Mouse (Mus musculus) stomach, embryonic 15.5 days (tissue): ENCODE measurements at regions not wholly inside any gene's neighbourhood (a gene's known extent, or its start where the extent isn't known, plus 50 kb on each side); places are given as distances from the start of the nearest gene placed in this dataset.

Experiments
- ATAC-seq: fragments of 200-750 bp; cut with Nextera tagmentation; 2 replicates; pipeline ENCODE4 v1.8.0; 2017; ENCODE audit warnings: low read depth, moderate number of reproducible peaks, moderate TSS enrichment; ENCODE audit not compliant: insufficient read depth, low FRiP score
- H3K27ac ChIP-seq: fragments of 300-500 bp; sonication (generic); 2 replicates; pipeline ENCODE4 v1.5.1; 2015; ENCODE audit warnings: mild to moderate bottlenecking, inconsistent platforms
- H3K27me3 ChIP-seq: fragments of 300-500 bp; sonication (generic); replicated peaks from 2 replicates; pipeline ENCODE4 v1.6.1; 2015; ENCODE audit warnings: inconsistent platforms
- H3K36me3 ChIP-seq: fragments of 300-500 bp; sonication (generic); 2 replicates; pipeline ENCODE4 v1.6.1; 2015; ENCODE audit warnings: inconsistent platforms
- H3K4me1 ChIP-seq: fragments of 300-500 bp; sonication (generic); 2 replicates; pipeline ENCODE4 v1.6.1; 2015; ENCODE audit warnings: inconsistent platforms
- H3K4me2 ChIP-seq: fragments of 300-500 bp; sonication (generic); 2 replicates; pipeline ENCODE4 v1.6.1; 2015; ENCODE audit warnings: mild to moderate bottlenecking, inconsistent platforms
- H3K4me3 ChIP-seq: fragments of 300-500 bp; sonication (generic); replicated peaks from 2 replicates; pipeline ENCODE4 v1.5.1; 2015; ENCODE audit warnings: inconsistent platforms
- H3K9ac ChIP-seq: fragments of 300-500 bp; sonication (generic); 2 replicates; pipeline ENCODE4 v1.6.1; 2015; ENCODE audit warnings: inconsistent platforms
- H3K9me3 ChIP-seq: fragments of 300-500 bp; sonication (generic); 2 replicates; pipeline ENCODE4 v1.6.1; 2016; ENCODE audit warnings: inconsistent platforms
- whole genome bisulfite sequencing: fragments of 180-500 bp; shearing (Covaris S2); methylation state at CpG from one replicate; pipeline ENCODE4 v1.1.7; 2015; 5-methylcytosine and 5-hydroxymethylcytosine counted together

- H3K4me1 ChIP-seq, result peaks cover 3% of the 10 kb centered on the region; the same call in 1 of the 2 replicates
- no peak overlapping the region for H3K4me2 ChIP-seq
- H3K27ac ChIP-seq, result no peak overlapping the region
- WGBS, result 50% methylated on average over 6 of the region's 6 CpGs
- H3K9ac ChIP-seq, result no peak overlapping the region
- H3K4me3 ChIP-seq, result no peak overlapping the region
- H3K36me3 ChIP-seq, result no peaks in the 10 kb centered on the region
- H3K27me3 ChIP-seq, result no peaks in the 10 kb centered on the region
- ATAC-seq, result no peak
- H3K9me3 ChIP-seq, result no peaks in the 10 kb centered on the region
Observed at GRCm38 (mm10) chr6:51708011-51708410, 184.3 kb downstream of the Snx10 start.

GRCm38 (mm10) chr6:51708668-51709339 is 185.1 kb downstream of the Snx10 start:
- H3K27me3 ChIP-seq, result no peaks in the 10 kb centered on the region
- no peak overlapping the region for H3K4me3 ChIP-seq
- H3K36me3 ChIP-seq, result no peaks in the 10 kb centered on the region
- no peak overlapping the region for H3K27ac ChIP-seq
- no peak for ATAC-seq
- no peaks in the 10 kb centered on the region for H3K9me3 ChIP-seq
- peaks cover 3% of the 10 kb centered on the region; the same call in 1 of the 2 replicates for H3K4me1 ChIP-seq
- WGBS, result 52% methylated on average over 9 of the region's 9 CpGs
- no peak overlapping the region for H3K4me2 ChIP-seq
- no peak overlapping the region for H3K9ac ChIP-seq

GRCm38 (mm10) chr6:51709340-51710067 is 185.8 kb downstream of the Snx10 start:
- Histone ChIP-seq H3K9ac (no peak overlapping the region), H3K36me3 (no peaks in the 10 kb centered on the region), H3K9me3 (no peaks in the 10 kb centered on the region), H3K27me3 (no peaks in the 10 kb centered on the region), H3K4me3 (no peak overlapping the region), H3K4me1 (peaks cover 3% of the 10 kb centered on the region; the same call in 1 of the 2 replicates), H3K27ac (no peak overlapping the region), H3K4me2 (no peak overlapping the region)
- WGBS, result 40% methylated on average over 11 of the region's 11 CpGs
- ATAC-seq, result no peak

GRCm38 (mm10) chr6:51710153-51710552 is 186.5 kb downstream of the Snx10 start:
- H3K36me3 ChIP-seq, result no peaks in the 10 kb centered on the region
- no peak overlapping the region for H3K4me3 ChIP-seq
- no peak overlapping the region for H3K27ac ChIP-seq
- no peaks in the 10 kb centered on the region for H3K27me3 ChIP-seq
- no peak for ATAC-seq
- no peaks in the 10 kb centered on the region for H3K9me3 ChIP-seq
- H3K4me1 ChIP-seq, result peaks cover 3% of the 10 kb centered on the region; the same call in 1 of the 2 replicates
- H3K9ac ChIP-seq, result no peak overlapping the region
- H3K4me2 ChIP-seq, result no peak overlapping the region
- 68% methylated on average over 5 of the region's 5 CpGs for WGBS

GRCm38 (mm10) chr6:51710926-51711615 is 187.4 kb downstream of the Snx10 start:
- Histone ChIP-seq H3K36me3 (no peaks in the 10 kb centered on the region), H3K4me3 (no peak overlapping the region), H3K9ac (no peak overlapping the region), H3K4me2 (no peak overlapping the region), H3K27me3 (no peaks in the 10 kb centered on the region), H3K9me3 (no peaks in the 10 kb centered on the region), H3K4me1 (peaks cover 3% of the 10 kb centered on the region; the same call in 1 of the 2 replicates), H3K27ac (no peak overlapping the region)
- 74% methylated on average over 15 of the region's 15 CpGs for WGBS
- no peak for ATAC-seq

- Histone ChIP-seq H3K27ac (no peak overlapping the region), H3K9ac (no peak overlapping the region), H3K4me1 (peaks cover 3% of the 10 kb centered on the region; the same call in 1 of the 2 replicates), H3K27me3 (no peaks in the 10 kb centered on the region), H3K4me3 (no peak overlapping the region), H3K36me3 (no peaks in the 10 kb centered on the region), H3K9me3 (no peaks in the 10 kb centered on the region), H3K4me2 (no peak overlapping the region)
- WGBS, result 82% methylated on average over 7 of the region's 7 CpGs
- ATAC-seq, result no peak
Observed at GRCm38 (mm10) chr6:51711616-51711970, 187.9 kb downstream of the Snx10 start.

- WGBS, result 35% methylated on average over 8 of the region's 8 CpGs
- Histone ChIP-seq H3K27ac (no peak overlapping the region), H3K4me2 (no peak overlapping the region), H3K36me3 (no peaks in the 10 kb centered on the region), H3K4me3 (no peak overlapping the region), H3K9me3 (no peaks in the 10 kb centered on the region), H3K9ac (no peak overlapping the region), H3K27me3 (no peaks in the 10 kb centered on the region), H3K4me1 (no peaks in the 10 kb centered on the region; the same call in 1 of the 2 replicates)
- ATAC-seq, result no peak
Observed at GRCm38 (mm10) chr6:51715158-51715840, 191.6 kb downstream of the Snx10 start.

- 53% methylated on average over 7 of the region's 7 CpGs for WGBS
- H3K4me2 ChIP-seq, result no peak overlapping the region
- ATAC-seq, result no peak
Observed at GRCm38 (mm10) chr6:51717386-51717785, 193.7 kb downstream of the Snx10 start.

GRCm38 (mm10) chr6:51720705-51721104 is 197.0 kb downstream of the Snx10 start:
- Histone ChIP-seq H3K27ac (no peak overlapping the region), H3K4me2 (no peak overlapping the region)
- 54% methylated on average over 7 of the region's 7 CpGs for WGBS

More at GRCm38 (mm10) chr6:51717386-51717785, 193.7 kb downstream of the Snx10 start:
- Histone ChIP-seq H3K27me3 (no peaks in the 10 kb centered on the region), H3K27ac (no peak overlapping the region), H3K9me3 (no peaks in the 10 kb centered on the region), H3K4me1 (no peaks in the 10 kb centered on the region), H3K36me3 (no peaks in the 10 kb centered on the region), H3K4me3 (no peak overlapping the region), H3K9ac (no peak overlapping the region)

GRCm38 (mm10) chr6:51723053-51723452 is 199.4 kb downstream of the Snx10 start:
- no peaks in the 10 kb centered on the region for H3K27me3 ChIP-seq
- no peaks in the 10 kb centered on the region for H3K4me1 ChIP-seq
- H3K36me3 ChIP-seq, result no peaks in the 10 kb centered on the region
- no peak overlapping the region for H3K9ac ChIP-seq
- WGBS, result 37% methylated on average over 4 of the region's 4 CpGs
- H3K9me3 ChIP-seq, result no peaks in the 10 kb centered on the region
- no peak overlapping the region for H3K4me2 ChIP-seq
- ATAC-seq, result no peak
- no peak overlapping the region for H3K4me3 ChIP-seq
- no peak overlapping the region for H3K27ac ChIP-seq

More at GRCm38 (mm10) chr6:51720705-51721104, 197.0 kb downstream of the Snx10 start:
- H3K4me3 ChIP-seq, result no peak overlapping the region
- H3K9me3 ChIP-seq, result no peaks in the 10 kb centered on the region
- H3K36me3 ChIP-seq, result no peaks in the 10 kb centered on the region
- H3K27me3 ChIP-seq, result no peaks in the 10 kb centered on the region
- no peaks in the 10 kb centered on the region for H3K4me1 ChIP-seq
- H3K9ac ChIP-seq, result no peak overlapping the region
- peak; percentile 89 for ATAC-seq

- Histone ChIP-seq H3K27ac (no peak overlapping the region), H3K4me1 (no peaks in the 10 kb centered on the region), H3K27me3 (no peaks in the 10 kb centered on the region), H3K4me2 (no peak overlapping the region), H3K36me3 (no peaks in the 10 kb centered on the region), H3K4me3 (no peak overlapping the region), H3K9ac (no peak overlapping the region), H3K9me3 (no peaks in the 10 kb centered on the region)
- ATAC-seq, result no peak
- WGBS, result 83% methylated on average over 8 of the region's 8 CpGs
Observed at GRCm38 (mm10) chr6:51727191-51727590, 203.5 kb downstream of the Snx10 start.
